Comparison of ENCODE assay signal across 15 mouse cellular contexts in genomic region chr19:11969155-11970050, GRCm38 (mm10). TPM values are rescaled to one million over a fixed set of nuclear protein-coding genes. Genes with fewer than 3 reads are reported as not detected.
DNase-seq lines count a peak whose midpoint lies in the region; ATAC-seq and TF ChIP-seq lines count a peak whose summit lies in the region.
"Had no signal": no experiment of that assay in that cellular context is flagged by ENCODE, and none has a peak within 500 bp of the region (broad histone marks: within the 10 kb centered on the region; RNA-seq: fewer than 3 reads in every experiment).

No protein-coding gene starts in this region.

- no peak overlapping the region for H3K4me3 ChIP-seq in midbrain, embryonic 13.5 days (replicated peaks)
- no peak overlapping the region for H3K4me3 ChIP-seq in midbrain, embryonic 10.5 days
- peak overlapping the region; percentile 10 for H3K4me3 ChIP-seq in heart, postnatal 0 days (ENCODE audit: low read depth, low read length)
- H3K4me3 ChIP-seq: hindbrain, embryonic 10.5 days; intestine, embryonic 15.5 days had no signal

- DNase-seq in gastrocnemius, adult 18-20 months (ENCODE audit: low spot score) = peak; percentile 44
- no peak for DNase-seq in gastrocnemius, postnatal 36 days
- DNase-seq in midbrain, embryonic 10.5 days (ENCODE audit: low spot score) = no peak
- peak; percentile 91 for DNase-seq in heart, postnatal 0 days (ENCODE audit: low spot score)
- no peak for DNase-seq in lung, postnatal 36 days
- DNase-seq in ovary, postnatal 36 days (ENCODE audit: low spot score) = no peak
- DNase-seq in T-cell, adult 2 months (ENCODE audit: low spot score) = no peak
- DNase-seq: adrenal gland, adult 8-10 months; cerebellum, postnatal 14 days; kidney, postnatal 10 days; layer of hippocampus, postnatal 36 days; lung, adult 2 months had no signal

- intact Hi-C loops in gastrocnemius, postnatal 36 days (cut with DNase I) = loop anchor here (5.0 kb wide), 1 partner anchor 38 kb away; no protein-coding TSS in a partner anchor

- TF ChIP-seq CTCF in heart, postnatal 0 days (IDR thresholded peaks at IDR 0.05; ENCODE audit: low read depth) = no peak

- H3K36me3 ChIP-seq in midbrain, embryonic 13.5 days = peaks cover 50% of the 10 kb centered on the region
- H3K36me3 ChIP-seq in midbrain, embryonic 10.5 days = peaks cover 48% of the 10 kb centered on the region
- H3K36me3 ChIP-seq in heart, postnatal 0 days (replicated peaks; ENCODE audit: control insufficient read depth, insufficient read depth, low read length) = peaks cover 40% of the 10 kb centered on the region

- ATAC-seq in midbrain, embryonic 13.5 days = no peak
- ATAC-seq in heart, postnatal 0 days (ENCODE audit: insufficient read depth, low read depth) = no peak
- ATAC-seq: intestine, embryonic 15.5 days had no signal

- H3K9ac ChIP-seq in midbrain, embryonic 13.5 days (replicated peaks) = 0 out of 2 replicates have a peak overlapping the region, but pooled peaks have one; percentile 5
- no peak overlapping the region for H3K9ac ChIP-seq in heart, postnatal 0 days (replicated peaks; ENCODE audit: low read depth, low read length)
- H3K9ac ChIP-seq: intestine, embryonic 15.5 days had no signal

- 80% methylated on average over 9 of the region's 9 CpGs for WGBS in midbrain, embryonic 13.5 days
- WGBS in midbrain, embryonic 10.5 days = 93% methylated on average over 9 of the region's 9 CpGs
- 32% methylated on average over 9 of the region's 9 CpGs for WGBS in heart, postnatal 0 days

- TF ChIP-seq EP300 in heart, postnatal 0 days (IDR thresholded peaks at IDR 0.05; ENCODE audit: low read depth) = peak; percentile 60

- H3K4me2 ChIP-seq in midbrain, embryonic 13.5 days (replicated peaks) = no peak overlapping the region
- H3K4me2 ChIP-seq in heart, postnatal 0 days (ENCODE audit: low read depth, low read length) = peak overlapping the region; percentile 45
- H3K4me2 ChIP-seq: intestine, embryonic 15.5 days had no signal

- H3K27ac ChIP-seq in midbrain, embryonic 13.5 days = no peak overlapping the region
- H3K27ac ChIP-seq in midbrain, embryonic 10.5 days (replicated peaks) = no peak overlapping the region
- H3K27ac ChIP-seq in heart, postnatal 0 days (ENCODE audit: low read depth) = peak overlapping the region; percentile 88
- H3K27ac ChIP-seq: hindbrain, embryonic 10.5 days; intestine, embryonic 15.5 days had no signal

- H3K4me1 ChIP-seq in midbrain, embryonic 13.5 days (replicated peaks) = peaks cover 32% of the 10 kb centered on the region
- H3K4me1 ChIP-seq in midbrain, embryonic 10.5 days = peaks cover 15% of the 10 kb centered on the region
- peaks cover 46% of the 10 kb centered on the region for H3K4me1 ChIP-seq in heart, postnatal 0 days (ENCODE audit: control insufficient read depth, insufficient read depth)

- H3K9me3 ChIP-seq in midbrain, embryonic 13.5 days = no peaks in the 10 kb centered on the region
- H3K9me3 ChIP-seq in midbrain, embryonic 10.5 days (replicated peaks) = no peaks in the 10 kb centered on the region
- H3K9me3 ChIP-seq in heart, postnatal 0 days (replicated peaks; ENCODE audit: control insufficient read depth, low read length) = no peaks in the 10 kb centered on the region
- H3K9me3 ChIP-seq: hindbrain, embryonic 10.5 days; intestine, embryonic 15.5 days had no signal

- no peaks in the 10 kb centered on the region for H3K27me3 ChIP-seq in midbrain, embryonic 13.5 days
- H3K27me3 ChIP-seq in midbrain, embryonic 10.5 days (ENCODE audit: low read depth, poor library complexity, severe bottlenecking) = no peaks in the 10 kb centered on the region
- no peaks in the 10 kb centered on the region for H3K27me3 ChIP-seq in heart, postnatal 0 days (ENCODE audit: control insufficient read depth, insufficient read depth, low read length)
- H3K27me3 ChIP-seq: intestine, embryonic 15.5 days had no signal

RNA-seq across cellular contexts. Expression of gene Osbp, which starts 3.7 kb away (rescaled TPM):
- total RNA-seq in gastrocnemius, adult 18-20 months (2021) = 10 to 100 TPM; 53.4 to 56.3 TPM
- 10 to 100 TPM; 57.0 to 60.8 TPM for total RNA-seq in gastrocnemius, postnatal 36 days (2021)
- polyA plus RNA-seq in midbrain, embryonic 13.5 days (2015; fragmentation: Nextera tagmentation; extraction: Ambion mirVana) = 3.9 and 4.1 TPM in 2 replicates
- polyA plus RNA-seq in midbrain, embryonic 10.5 days (2016; fragmentation: Nextera tagmentation; extraction: Ambion mirVana) = 2.7 and 2.9 TPM in 2 replicates
- total RNA-seq in heart, postnatal 0 days (2014; rRNA removed; ENCODE audit: low replicate concordance) = 32.7 and 43.2 TPM in 2 replicates
- 4.7 and 5.1 TPM in 2 replicates for polyA plus RNA-seq in heart, postnatal 0 days (2015; fragmentation: Nextera tagmentation; extraction: Ambion mirVana)

RNA-seq across cellular contexts. Expression of gene Patl1, which starts 57.2 kb away (rescaled TPM):
- total RNA-seq in gastrocnemius, adult 18-20 months (2021) = 10 to 100 TPM; 23.6 to 27.3 TPM
- total RNA-seq in gastrocnemius, postnatal 36 days (2021) = 10 to 100 TPM; 19.2 to 23.8 TPM
- polyA plus RNA-seq in midbrain, embryonic 13.5 days (2015; fragmentation: Nextera tagmentation; extraction: Ambion mirVana) = 19.6 and 21.4 TPM in 2 replicates
- 23.5 and 24.3 TPM in 2 replicates for polyA plus RNA-seq in midbrain, embryonic 10.5 days (2016; fragmentation: Nextera tagmentation; extraction: Ambion mirVana)
- 12.9 and 14.7 TPM in 2 replicates for total RNA-seq in heart, postnatal 0 days (2014; rRNA removed; ENCODE audit: low replicate concordance)
- polyA plus RNA-seq in heart, postnatal 0 days (2015; fragmentation: Nextera tagmentation; extraction: Ambion mirVana) = 10.0 and 11.5 TPM in 2 replicates

Comparison
In these comparisons a context has a peak if more than half of its experiments do, and no peak if none do; other contexts are left out.
1. DNase-seq: peak in gastrocnemius, adult 18-20 months (single experiment) and heart, postnatal 0 days (single experiment); none in gastrocnemius, postnatal 36 days (0 of 2), midbrain, embryonic 10.5 days (single experiment), lung, postnatal 36 days (single experiment), ovary, postnatal 36 days (single experiment) and T-cell, adult 2 months (single experiment).